Mouse (Mus musculus): Measurements from ENCODE around the gene Gnl2. TPM values are rescaled to one million over a fixed set of nuclear protein-coding genes. Genes with fewer than 3 reads are reported as not detected.

The Gnl2 gene
- total and polyA plus RNA-seq, 3 experiments, result 83.9 to 226 (median 110) TPM

GRCm38 (mm10) chr4:125029891-125030614 is 13.7 kb downstream of the Gnl2 start (continued):
- peak; percentile 87 for TF ChIP-seq HCFC1 (IDR thresholded peaks at IDR 0.05; ENCODE audit: low read depth, low read length)
- TF ChIP-seq TAL1 (IDR thresholded peaks at IDR 0.05; ENCODE audit: low read length), result no peak
- no peak for TF ChIP-seq POLR2AphosphoS5 (IDR thresholded peaks at IDR 0.05; ENCODE audit: borderline replicate concordance, low read depth, low read length)
- peak; percentile 80 for TF ChIP-seq TBP (IDR thresholded peaks at IDR 0.05; ENCODE audit: low read depth, low read length)
- TF ChIP-seq GATA1 (IDR thresholded peaks at IDR 0.05; ENCODE audit: low read depth, low read length), result no peak
- no peak for TF ChIP-seq ZKSCAN1 (IDR thresholded peaks at IDR 0.05; ENCODE audit: low read depth, low read length)
- no peak for TF ChIP-seq MEF2A (IDR thresholded peaks at IDR 0.05; ENCODE audit: extremely low read depth, insufficient replicate concordance, low read depth, low read length, poor library complexity, severe bottlenecking)
- no peak for TF ChIP-seq RAD21 (IDR thresholded peaks at IDR 0.05; ENCODE audit: low read depth, low read length)
- TF ChIP-seq USF1 (IDR thresholded peaks at IDR 0.05; ENCODE audit: low read depth, low read length), result no peak
- peak; percentile 46 for TF ChIP-seq TCF12 (IDR thresholded peaks at IDR 0.05; ENCODE audit: low read depth, low read length)
- TF ChIP-seq CHD1 (IDR thresholded peaks at IDR 0.05; ENCODE audit: low read depth, low read length), result no peak
- peak; percentile 67 for TF ChIP-seq ELF1 (IDR thresholded peaks at IDR 0.05; ENCODE audit: low read depth, low read length)
- TF ChIP-seq ZC3H11A (IDR thresholded peaks at IDR 0.05; ENCODE audit: low read depth, low read length), result no peak
- TF ChIP-seq MXI1 (IDR thresholded peaks at IDR 0.05; ENCODE audit: low read depth, low read length), result peak; percentile 98
- TF ChIP-seq EP300 (IDR thresholded peaks at IDR 0.05; ENCODE audit: low read depth in 1 of 2, low read length in 2 of 2), result no peak
- no peak for TF ChIP-seq MAFK (IDR thresholded peaks at IDR 0.05; ENCODE audit: borderline replicate concordance, low read depth, low read length)
- TF ChIP-seq ZNF384 (IDR thresholded peaks at IDR 0.05; ENCODE audit: low read depth, low read length), result no peak
- TF ChIP-seq MYC (IDR thresholded peaks at IDR 0.05; ENCODE audit: low read depth, low read length), result peak; percentile 94
- TF ChIP-seq RCOR1 (IDR thresholded peaks at IDR 0.05; ENCODE audit: low read depth, low read length), result no peak
- no peak for TF ChIP-seq MYB (IDR thresholded peaks at IDR 0.05; ENCODE audit: low read depth, low read length)

DNA sequence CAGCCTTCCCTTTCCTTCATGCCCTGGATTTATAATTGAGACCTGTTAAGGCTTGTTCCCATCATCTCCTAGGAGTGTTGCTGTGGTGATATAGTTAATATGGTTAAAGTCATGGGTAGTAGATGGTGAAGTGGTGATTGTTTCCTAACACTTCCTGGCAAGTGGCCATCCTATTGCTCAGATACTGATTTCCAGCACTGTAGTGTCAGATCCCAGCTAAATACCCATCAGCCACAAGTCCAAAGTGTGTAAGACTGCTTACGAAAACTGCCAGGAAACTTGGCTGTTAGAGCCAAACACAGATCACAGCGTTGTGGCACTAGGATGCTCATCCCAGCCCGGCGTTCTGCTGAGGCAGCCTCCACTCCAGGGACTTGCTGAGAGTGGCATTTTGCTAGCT is 18.0 kb downstream of the Gnl2 start:
- no peak for TF ChIP-seq TBP (IDR thresholded peaks at IDR 0.05; ENCODE audit: low read depth, low read length)
- no peak for TF ChIP-seq POLR2A (IDR thresholded peaks at IDR 0.05; ENCODE audit: control insufficient read depth in 1 of 2, insufficient read depth in 1 of 2, low read depth in 1 of 2, low read length in 2 of 2, poor library complexity in 1 of 2)
- no peak for TF ChIP-seq TCF12 (IDR thresholded peaks at IDR 0.05; ENCODE audit: low read depth, low read length)
- no peak for TF ChIP-seq GABPA (IDR thresholded peaks at IDR 0.05; ENCODE audit: low read depth, low read length)
- no peak for TF ChIP-seq MAX (IDR thresholded peaks at IDR 0.05; ENCODE audit: low read length)
- no peak for TF ChIP-seq NRF1 (IDR thresholded peaks at IDR 0.05; ENCODE audit: insufficient read depth, low read depth, low read length, poor library complexity, severe bottlenecking)
- no peak for TF ChIP-seq HCFC1 (IDR thresholded peaks at IDR 0.05; ENCODE audit: low read depth, low read length)
- TF ChIP-seq E2F4 (IDR thresholded peaks at IDR 0.05; ENCODE audit: borderline replicate concordance, low read depth, low read length), result no peak
- TF ChIP-seq CTCF (IDR thresholded peaks at IDR 0.05 in 2 of 3, conservative IDR thresholded peaks at IDR 0.05 in 1 of 3; ENCODE audit: control insufficient read depth in 1 of 3, insufficient read depth in 1 of 3, low read depth in 2 of 3, low read length in 3 of 3, poor library complexity in 1 of 3, severe bottlenecking in 1 of 3), result no peak
- TF ChIP-seq JUND (IDR thresholded peaks at IDR 0.05; ENCODE audit: low read depth, low read length), result no peak
- no peak for TF ChIP-seq SMC3 (IDR thresholded peaks at IDR 0.05; ENCODE audit: low read depth, low read length)
- TF ChIP-seq MAZ (IDR thresholded peaks at IDR 0.05; ENCODE audit: low read depth, low read length), result no peak
- no peak for TF ChIP-seq EP300 (IDR thresholded peaks at IDR 0.05; ENCODE audit: low read depth in 1 of 2, low read length in 2 of 2)
- no peak for TF ChIP-seq USF1 (IDR thresholded peaks at IDR 0.05; ENCODE audit: low read depth, low read length)
- TF ChIP-seq POLR2AphosphoS5 (IDR thresholded peaks at IDR 0.05; ENCODE audit: borderline replicate concordance, low read depth, low read length), result no peak
- TF ChIP-seq ZMIZ1 (IDR thresholded peaks at IDR 0.05; ENCODE audit: low read depth, low read length), result no peak
- Histone ChIP-seq H3K9ac (ENCODE audit: control insufficient read depth, low read depth, low read length, poor library complexity, severe bottlenecking) (no peak overlapping the region), H3K27me3 (ENCODE audit: control insufficient read depth in 1 of 2, insufficient read depth in 2 of 2, low read length in 2 of 2) (no peaks in the 10 kb centered on the region), H3K79me2 (ENCODE audit: control insufficient read depth, insufficient read depth, low read length, poor library complexity) (peaks cover 41% of the 10 kb centered on the region), H3K4me1 (ENCODE audit: control insufficient read depth in 1 of 2, insufficient read depth in 2 of 2, low read length in 2 of 2) (peaks cover 23 to 29% of the 10 kb centered on the region in 2 experiments), H3K4me3 (ENCODE audit: control insufficient read depth in 1 of 2, insufficient read depth in 1 of 2, low read depth in 2 of 2, low read length in 2 of 2) (no peak overlapping the region), H3K9me3 (replicated peaks; ENCODE audit: insufficient read depth, low read length) (no peaks in the 10 kb centered on the region), H3K27ac (ENCODE audit: control insufficient read depth, low read depth, low read length) (no peak overlapping the region), H3K36me3 (ENCODE audit: control insufficient read depth in 1 of 2, insufficient read depth in 2 of 2, low read length in 2 of 2) (peaks cover 15 to 41% of the 10 kb centered on the region in 2 experiments)
- no peak for DNase-seq (ENCODE audit: low read depth, low spot score)
